23 mouse cellular contexts compared by ENCODE assay signal in genomic region chr13:93825792-93826558, GRCm38 (mm10). TPM values are rescaled to one million over a fixed set of nuclear protein-coding genes. Genes with fewer than 3 reads are reported as not detected.
DNase-seq lines count a peak whose midpoint lies in the region; ATAC-seq and TF ChIP-seq lines count a peak whose summit lies in the region.
"Had no signal": no experiment of that assay in that cellular context is flagged by ENCODE, and none has a peak within 500 bp of the region (broad histone marks: within the 10 kb centered on the region; RNA-seq: fewer than 3 reads in every experiment).

No protein-coding gene starts in this region.

- no peak for ATAC-seq in intestine, postnatal 0 days
- no peak for ATAC-seq in intestine, embryonic 16.5 days
- ATAC-seq in midbrain, postnatal 0 days (ENCODE audit: low FRiP score): no peak
- no peak for ATAC-seq in midbrain, embryonic 14.5 days (ENCODE audit: low FRiP score, low TSS enrichment)
- ATAC-seq in granulocyte monocyte progenitor cell, adult 5-6 weeks (replicated peaks; ENCODE audit: poor library complexity, severe bottlenecking): no peak
- no peak for ATAC-seq in frontal cortex, adult (ENCODE audit: low TSS enrichment)

- no peak overlapping the region for H3K4me3 ChIP-seq in intestine, postnatal 0 days (ENCODE audit: low read depth, low read length)
- no peak overlapping the region for H3K4me3 ChIP-seq in intestine, embryonic 16.5 days (ENCODE audit: low read length)
- no peak overlapping the region for H3K4me3 ChIP-seq in midbrain, postnatal 0 days (ENCODE audit: low read depth, low read length)
- H3K4me3 ChIP-seq in midbrain, embryonic 14.5 days (replicated peaks; ENCODE audit: low read depth, low read length): no peak overlapping the region
- H3K4me3 ChIP-seq: hindbrain, embryonic 12.5 days; midbrain, embryonic 10.5 days; neural tube, embryonic 12.5 days; stomach, embryonic 15.5 days had no signal

- H3K4me1 ChIP-seq in intestine, postnatal 0 days (replicated peaks; ENCODE audit: control insufficient read depth, insufficient read depth, low read length): no peaks in the 10 kb centered on the region
- H3K4me1 ChIP-seq in intestine, embryonic 16.5 days (ENCODE audit: control insufficient read depth, insufficient read depth, low read length): no peaks in the 10 kb centered on the region
- H3K4me1 ChIP-seq in midbrain, postnatal 0 days (ENCODE audit: insufficient read depth, low read length): no peaks in the 10 kb centered on the region
- H3K4me1 ChIP-seq in midbrain, embryonic 14.5 days (ENCODE audit: control insufficient read depth, insufficient read depth, low read length): no peaks in the 10 kb centered on the region
- H3K4me1 ChIP-seq: hindbrain, embryonic 12.5 days; midbrain, embryonic 10.5 days; neural tube, embryonic 12.5 days; stomach, embryonic 15.5 days had no signal

- TF ChIP-seq POLR2A in brain, embryonic 14.5 days (IDR thresholded peaks at IDR 0.05; ENCODE audit: borderline replicate concordance, extremely low read depth, insufficient read depth, insufficient read length, poor library complexity, severe bottlenecking): no peak

- peak; percentile 26 for DNase-seq in midbrain, postnatal 0 days (ENCODE audit: low spot score)
- DNase-seq in midbrain, embryonic 14.5 days: no peak
- DNase-seq in brain, embryonic 14.5 days (ENCODE audit: low read depth): peak; percentile 42
- DNase-seq: adrenal gland, postnatal 36 days; cerebellum, adult 18-20 months; cerebellum, postnatal 36 days; gastrocnemius, postnatal 10 days; kidney, adult 11 months; kidney, postnatal 14 days; layer of hippocampus, adult 9-11 months; lung, embryonic 14.5 days; spleen, adult 18-20 months; thymus, adult 2 months had no signal

- H3K4me2 ChIP-seq in intestine, postnatal 0 days (replicated peaks; ENCODE audit: low read depth): no peak overlapping the region
- H3K4me2 ChIP-seq in intestine, embryonic 16.5 days (ENCODE audit: low read depth, low read length): no peak overlapping the region
- no peak overlapping the region for H3K4me2 ChIP-seq in midbrain, postnatal 0 days (ENCODE audit: low read depth, low read length, poor library complexity, severe bottlenecking)
- no peak overlapping the region for H3K4me2 ChIP-seq in midbrain, embryonic 14.5 days (ENCODE audit: low read length)
- H3K4me2 ChIP-seq: hindbrain, embryonic 12.5 days; liver, embryonic 11.5 days; lung, embryonic 14.5 days; neural tube, embryonic 12.5 days; stomach, embryonic 15.5 days had no signal

- no peaks in the 10 kb centered on the region for H3K9me3 ChIP-seq in intestine, postnatal 0 days (ENCODE audit: control insufficient read depth)
- no peaks in the 10 kb centered on the region for H3K9me3 ChIP-seq in intestine, embryonic 16.5 days (ENCODE audit: control insufficient read depth, low read length)
- H3K9me3 ChIP-seq in midbrain, postnatal 0 days (ENCODE audit: low read length): no peaks in the 10 kb centered on the region
- no peaks in the 10 kb centered on the region for H3K9me3 ChIP-seq in midbrain, embryonic 14.5 days (ENCODE audit: control insufficient read depth, low read length)
- H3K9me3 ChIP-seq: hindbrain, embryonic 12.5 days; midbrain, embryonic 10.5 days; neural tube, embryonic 12.5 days; stomach, embryonic 15.5 days had no signal

- H3K36me3 ChIP-seq in intestine, postnatal 0 days (ENCODE audit: control insufficient read depth, insufficient read depth): no peaks in the 10 kb centered on the region
- no peaks in the 10 kb centered on the region for H3K36me3 ChIP-seq in intestine, embryonic 16.5 days (ENCODE audit: control insufficient read depth, insufficient read depth, low read length)
- H3K36me3 ChIP-seq in midbrain, postnatal 0 days (ENCODE audit: insufficient read depth, low read length): no peaks in the 10 kb centered on the region
- no peaks in the 10 kb centered on the region for H3K36me3 ChIP-seq in midbrain, embryonic 14.5 days (ENCODE audit: control insufficient read depth, insufficient read depth, low read length)
- H3K36me3 ChIP-seq: hindbrain, embryonic 12.5 days; midbrain, embryonic 10.5 days; neural tube, embryonic 12.5 days; stomach, embryonic 15.5 days had no signal

- TF ChIP-seq CTCF in intestine, postnatal 0 days (IDR thresholded peaks at IDR 0.05; ENCODE audit: low read depth): peak; percentile 32; the same call in 1 of the 2 replicates
- peak; percentile 45 for TF ChIP-seq CTCF in midbrain, postnatal 0 days (IDR thresholded peaks at IDR 0.05)
- no peak for TF ChIP-seq CTCF in brain, embryonic 14.5 days (IDR thresholded peaks at IDR 0.05; ENCODE audit: borderline replicate concordance, extremely low read depth, insufficient read depth, insufficient read length)

- no peak overlapping the region for H3K27ac ChIP-seq in intestine, postnatal 0 days (ENCODE audit: low read depth, low read length)
- no peak overlapping the region for H3K27ac ChIP-seq in intestine, embryonic 16.5 days (ENCODE audit: low read length)
- no peak overlapping the region for H3K27ac ChIP-seq in midbrain, postnatal 0 days (ENCODE audit: low read depth, low read length)
- no peak overlapping the region for H3K27ac ChIP-seq in midbrain, embryonic 14.5 days (replicated peaks; ENCODE audit: low read depth, low read length)
- H3K27ac ChIP-seq: hindbrain, embryonic 12.5 days; macrophage; midbrain, embryonic 10.5 days; neural tube, embryonic 12.5 days; stomach, embryonic 15.5 days had no signal

- 86% methylated on average over 7 of the region's 7 CpGs for WGBS in intestine, postnatal 0 days
- 80% methylated on average over 7 of the region's 7 CpGs for WGBS in intestine, embryonic 16.5 days
- 78% methylated on average over 7 of the region's 7 CpGs for WGBS in midbrain, postnatal 0 days
- WGBS in midbrain, embryonic 14.5 days: 85% methylated on average over 7 of the region's 7 CpGs

- H3K9ac ChIP-seq in intestine, postnatal 0 days (ENCODE audit: low read depth, low read length): no peak overlapping the region
- no peak overlapping the region for H3K9ac ChIP-seq in intestine, embryonic 16.5 days (ENCODE audit: low read depth, low read length)
- no peak overlapping the region for H3K9ac ChIP-seq in midbrain, postnatal 0 days (replicated peaks; ENCODE audit: low read length, poor library complexity, severe bottlenecking)
- no peak overlapping the region for H3K9ac ChIP-seq in midbrain, embryonic 14.5 days (replicated peaks; ENCODE audit: low read length)
- H3K9ac ChIP-seq: hindbrain, embryonic 12.5 days; lung, embryonic 14.5 days; neural tube, embryonic 12.5 days; stomach, embryonic 15.5 days had no signal

- H3K27me3 ChIP-seq in intestine, postnatal 0 days (replicated peaks; ENCODE audit: control insufficient read depth, insufficient read depth, low read length): no peaks in the 10 kb centered on the region
- no peaks in the 10 kb centered on the region for H3K27me3 ChIP-seq in intestine, embryonic 16.5 days (replicated peaks; ENCODE audit: control insufficient read depth, insufficient read depth, low read length)
- H3K27me3 ChIP-seq in midbrain, postnatal 0 days (ENCODE audit: insufficient read depth, low read length): no peaks in the 10 kb centered on the region
- no peaks in the 10 kb centered on the region for H3K27me3 ChIP-seq in midbrain, embryonic 14.5 days (ENCODE audit: control insufficient read depth, insufficient read depth, low read length)
- H3K27me3 ChIP-seq: hindbrain, embryonic 12.5 days; neural tube, embryonic 12.5 days; stomach, embryonic 15.5 days had no signal

RNA-seq across cellular contexts. Expression of gene Arsb, which starts 54.5 kb away (rescaled TPM):
- 7.4 and 7.9 TPM in 2 replicates for polyA plus RNA-seq in intestine, postnatal 0 days (2015; fragmentation: Nextera tagmentation; extraction: Ambion mirVana)
- 11.2 and 11.4 TPM in 2 replicates for polyA plus RNA-seq in intestine, embryonic 16.5 days (2015; fragmentation: Nextera tagmentation; extraction: Ambion mirVana)
- total RNA-seq in midbrain, postnatal 0 days (2014; rRNA removed): 13.2 and 15.2 TPM in 2 replicates
- polyA plus RNA-seq in midbrain, postnatal 0 days (2015; fragmentation: Nextera tagmentation; extraction: Ambion mirVana): 13.0 and 13.1 TPM in 2 replicates
- 8.6 and 12.7 TPM in 2 replicates for polyA plus RNA-seq in midbrain, embryonic 14.5 days (2014; fragmentation: Nextera tagmentation; extraction: Ambion mirVana)
- 18.5 and 19.5 TPM in 2 replicates for polyA plus RNA-seq in brain, embryonic 14.5 days (2012; rRNA removed)
- total RNA-seq in granulocyte monocyte progenitor cell, adult 5-6 weeks (2014; fragmentation: Nextera tagmentation): 80.8 and 112 TPM in 2 replicates
- 32.4 and 40.6 TPM in 2 replicates for total RNA-seq in granulocyte monocyte progenitor cell, adult 5-6 weeks (2017)
